Mouse (Mus musculus): ENCODE results near the gene Smcr8. TPM values are rescaled to one million over a fixed set of nuclear protein-coding genes. Genes with fewer than 3 reads are reported as not detected.

Smcr8 gene
- polyA plus RNA-seq, 1 experiment: 9.2 TPM

GRCm38 (mm10) chr11:60734206-60734605 is 43.1 kb upstream of the Smcr8 start:
- Histone ChIP-seq H3K27me3 (ENCODE audit: control insufficient read depth, insufficient read depth, insufficient read length) (no peaks in the 10 kb centered on the region), H3K4me3 (ENCODE audit: insufficient read depth, poor library complexity, severe bottlenecking) (no peak overlapping the region), H3K79me2 (ENCODE audit: control insufficient read depth, insufficient read depth) (peaks cover under 1% of the 10 kb centered on the region), H3K36me3 (ENCODE audit: control insufficient read depth, insufficient read depth) (peaks cover 11% of the 10 kb centered on the region), H3K79me3 (ENCODE audit: low read depth) (no peaks in the 10 kb centered on the region), H3ac (ENCODE audit: control insufficient read depth, insufficient read length, low read depth) (no peak overlapping the region)
- no peak for TF ChIP-seq FOSL1 (IDR thresholded peaks at IDR 0.05; ENCODE audit: insufficient read depth, low read length, poor library complexity, severe bottlenecking)
- TF ChIP-seq MAX (IDR thresholded peaks at IDR 0.05): no peak
- no peak for TF ChIP-seq USF1 (IDR thresholded peaks at IDR 0.05; ENCODE audit: low read depth)
- no peak for TF ChIP-seq CTCF (IDR thresholded peaks at IDR 0.05; ENCODE audit: control insufficient read depth, insufficient read depth, insufficient read length)
- TF ChIP-seq CEBPB (IDR thresholded peaks at IDR 0.05; ENCODE audit: low read depth): no peak
- TF ChIP-seq MYOD1 (IDR thresholded peaks at IDR 0.05; ENCODE audit: control insufficient read depth, insufficient read length, low read depth): no peak
- no peak for TF ChIP-seq MYOG (IDR thresholded peaks at IDR 0.05; ENCODE audit: control insufficient read depth, extremely low read depth, insufficient read length)

- TF ChIP-seq FOSL1 (IDR thresholded peaks at IDR 0.05; ENCODE audit: insufficient read depth, low read length, poor library complexity, severe bottlenecking): no peak
- no peak for TF ChIP-seq MYOD1 (IDR thresholded peaks at IDR 0.05; ENCODE audit: control insufficient read depth, insufficient read length, low read depth)
- TF ChIP-seq USF1 (IDR thresholded peaks at IDR 0.05; ENCODE audit: low read depth): no peak
- TF ChIP-seq MAX (IDR thresholded peaks at IDR 0.05): no peak
- TF ChIP-seq CEBPB (IDR thresholded peaks at IDR 0.05; ENCODE audit: low read depth): no peak
- TF ChIP-seq MYOG (IDR thresholded peaks at IDR 0.05; ENCODE audit: control insufficient read depth, extremely low read depth, insufficient read length): no peak
- TF ChIP-seq CTCF (IDR thresholded peaks at IDR 0.05; ENCODE audit: control insufficient read depth, insufficient read depth, insufficient read length): no peak
- H3K36me3 ChIP-seq (ENCODE audit: control insufficient read depth, insufficient read depth): peaks cover 11% of the 10 kb centered on the region
Observed at GRCm38 (mm10) chr11:60735191-60735590, 42.1 kb upstream of the Smcr8 start.

GRCm38 (mm10) chr11:60736491-60736890 is 40.8 kb upstream of the Smcr8 start:
- H3K79me3 ChIP-seq (ENCODE audit: low read depth): no peaks in the 10 kb centered on the region
- no peak overlapping the region for H3ac ChIP-seq (ENCODE audit: control insufficient read depth, insufficient read length, low read depth)
- no peaks in the 10 kb centered on the region for H3K79me2 ChIP-seq (ENCODE audit: control insufficient read depth, insufficient read depth)
- TF ChIP-seq MYOG (IDR thresholded peaks at IDR 0.05; ENCODE audit: control insufficient read depth, extremely low read depth, insufficient read length): no peak
- TF ChIP-seq CEBPB (IDR thresholded peaks at IDR 0.05; ENCODE audit: low read depth): no peak
- no peaks in the 10 kb centered on the region for H3K27me3 ChIP-seq (ENCODE audit: control insufficient read depth, insufficient read depth, insufficient read length)
- no peak overlapping the region for H3K4me3 ChIP-seq (ENCODE audit: insufficient read depth, poor library complexity, severe bottlenecking)
- H3K36me3 ChIP-seq (ENCODE audit: control insufficient read depth, insufficient read depth): peaks cover 14% of the 10 kb centered on the region

More at GRCm38 (mm10) chr11:60735191-60735590, 42.1 kb upstream of the Smcr8 start:
- no peak overlapping the region for H3ac ChIP-seq (ENCODE audit: control insufficient read depth, insufficient read length, low read depth)
- no peaks in the 10 kb centered on the region for H3K79me3 ChIP-seq (ENCODE audit: low read depth)
- no peaks in the 10 kb centered on the region for H3K27me3 ChIP-seq (ENCODE audit: control insufficient read depth, insufficient read depth, insufficient read length)
- no peaks in the 10 kb centered on the region for H3K79me2 ChIP-seq (ENCODE audit: control insufficient read depth, insufficient read depth)
- no peak overlapping the region for H3K4me3 ChIP-seq (ENCODE audit: insufficient read depth, poor library complexity, severe bottlenecking)

GRCm38 (mm10) chr11:60737450-60737849 is 39.9 kb upstream of the Smcr8 start:
- H3K79me3 ChIP-seq (ENCODE audit: low read depth): no peaks in the 10 kb centered on the region
- H3K4me3 ChIP-seq (ENCODE audit: insufficient read depth, poor library complexity, severe bottlenecking): no peak overlapping the region
- H3K36me3 ChIP-seq (ENCODE audit: control insufficient read depth, insufficient read depth): peaks cover 10% of the 10 kb centered on the region
- no peak overlapping the region for H3ac ChIP-seq (ENCODE audit: control insufficient read depth, insufficient read length, low read depth)
- H3K27me3 ChIP-seq (ENCODE audit: control insufficient read depth, insufficient read depth, insufficient read length): no peaks in the 10 kb centered on the region
- TF ChIP-seq MYOG (IDR thresholded peaks at IDR 0.05; ENCODE audit: control insufficient read depth, extremely low read depth, insufficient read length) (no peak), USF1 (IDR thresholded peaks at IDR 0.05; ENCODE audit: low read depth) (no peak), CTCF (IDR thresholded peaks at IDR 0.05; ENCODE audit: control insufficient read depth, insufficient read depth, insufficient read length) (no peak), FOSL1 (IDR thresholded peaks at IDR 0.05; ENCODE audit: insufficient read depth, low read length, poor library complexity, severe bottlenecking) (no peak), CEBPB (IDR thresholded peaks at IDR 0.05; ENCODE audit: low read depth) (no peak), MYOD1 (IDR thresholded peaks at IDR 0.05; ENCODE audit: control insufficient read depth, insufficient read length, low read depth) (no peak), MAX (IDR thresholded peaks at IDR 0.05) (no peak)
- no peaks in the 10 kb centered on the region for H3K79me2 ChIP-seq (ENCODE audit: control insufficient read depth, insufficient read depth)

- TF ChIP-seq MAX (IDR thresholded peaks at IDR 0.05) (no peak), CEBPB (IDR thresholded peaks at IDR 0.05; ENCODE audit: low read depth) (no peak), MYOD1 (IDR thresholded peaks at IDR 0.05; ENCODE audit: control insufficient read depth, insufficient read length, low read depth) (no peak), FOSL1 (IDR thresholded peaks at IDR 0.05; ENCODE audit: insufficient read depth, low read length, poor library complexity, severe bottlenecking) (no peak), USF1 (IDR thresholded peaks at IDR 0.05; ENCODE audit: low read depth) (no peak), CTCF (IDR thresholded peaks at IDR 0.05; ENCODE audit: control insufficient read depth, insufficient read depth, insufficient read length) (no peak), MYOG (IDR thresholded peaks at IDR 0.05; ENCODE audit: control insufficient read depth, extremely low read depth, insufficient read length) (no peak)
- Histone ChIP-seq H3ac (ENCODE audit: control insufficient read depth, insufficient read length, low read depth) (no peak overlapping the region), H3K79me3 (ENCODE audit: low read depth) (no peaks in the 10 kb centered on the region), H3K27me3 (ENCODE audit: control insufficient read depth, insufficient read depth, insufficient read length) (no peaks in the 10 kb centered on the region), H3K79me2 (ENCODE audit: control insufficient read depth, insufficient read depth) (no peaks in the 10 kb centered on the region), H3K36me3 (ENCODE audit: control insufficient read depth, insufficient read depth) (peaks cover 25% of the 10 kb centered on the region), H3K4me3 (ENCODE audit: insufficient read depth, poor library complexity, severe bottlenecking) (no peak overlapping the region)
Observed at GRCm38 (mm10) chr11:60740321-60740720, 37.0 kb upstream of the Smcr8 start.

- no peaks in the 10 kb centered on the region for H3K27me3 ChIP-seq (ENCODE audit: control insufficient read depth, insufficient read depth, insufficient read length)
- H3K36me3 ChIP-seq (ENCODE audit: control insufficient read depth, insufficient read depth): peaks cover 62% of the 10 kb centered on the region
Observed at GRCm38 (mm10) chr11:60755570-60755969, 21.8 kb upstream of the Smcr8 start.

More at GRCm38 (mm10) chr11:60755570-60755969, 21.8 kb upstream of the Smcr8 start:
- H3K4me3 ChIP-seq (ENCODE audit: insufficient read depth, poor library complexity, severe bottlenecking): no peak overlapping the region
- TF ChIP-seq CTCF (IDR thresholded peaks at IDR 0.05; ENCODE audit: control insufficient read depth, insufficient read depth, insufficient read length) (no peak), MAX (IDR thresholded peaks at IDR 0.05) (no peak), CEBPB (IDR thresholded peaks at IDR 0.05; ENCODE audit: low read depth) (no peak), MYOD1 (IDR thresholded peaks at IDR 0.05; ENCODE audit: control insufficient read depth, insufficient read length, low read depth) (no peak), FOSL1 (IDR thresholded peaks at IDR 0.05; ENCODE audit: insufficient read depth, low read length, poor library complexity, severe bottlenecking) (no peak), USF1 (IDR thresholded peaks at IDR 0.05; ENCODE audit: low read depth) (no peak), MYOG (IDR thresholded peaks at IDR 0.05; ENCODE audit: control insufficient read depth, extremely low read depth, insufficient read length) (no peak)
- no peak overlapping the region for H3ac ChIP-seq (ENCODE audit: control insufficient read depth, insufficient read length, low read depth)
- no peaks in the 10 kb centered on the region for H3K79me2 ChIP-seq (ENCODE audit: control insufficient read depth, insufficient read depth)
- no peaks in the 10 kb centered on the region for H3K79me3 ChIP-seq (ENCODE audit: low read depth)

Measured in C2C12 (cell line).